Mouse (Mus musculus) heart, adult 11 months (tissue): ENCODE data around the gene Rlim.
A peak's percentile ranks its signal among the peaks of the same experiment; 100 is the strongest.

Source experiments
- DNase-seq: peaks from one replicate; pipeline ENCODE4 v3.0.0; 2022

Rlim gene

DNA sequence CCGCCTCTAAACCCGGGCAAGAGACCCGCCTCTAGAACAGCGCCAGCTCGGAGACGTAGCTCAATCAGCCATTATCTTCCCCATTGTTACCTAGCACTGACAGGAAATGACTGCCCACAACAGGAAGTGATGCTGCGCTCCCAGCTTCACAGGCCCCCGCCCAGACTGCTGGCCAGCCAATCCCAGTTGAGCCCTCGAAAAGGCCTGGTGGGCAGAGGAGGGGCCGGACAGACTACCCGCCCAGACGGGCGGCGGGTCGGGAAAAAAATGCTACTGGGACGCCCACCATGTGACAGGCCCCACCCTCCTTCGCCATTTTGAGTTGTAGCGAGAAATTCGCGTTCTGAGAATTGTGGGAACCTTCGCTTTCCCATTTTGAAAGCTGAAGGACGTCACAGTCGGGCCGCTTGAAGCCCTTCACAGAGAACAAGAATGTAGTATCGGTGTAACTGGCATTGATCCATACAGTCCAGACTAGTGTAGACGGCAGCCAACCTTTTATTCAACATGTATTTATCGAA is at the start of gene Rlim:
Gene Rlim, minus strand, starts transcription at position 116 of the 521 bp plus-strand sequence.
- DNase-seq = peak; percentile 100

DNA sequence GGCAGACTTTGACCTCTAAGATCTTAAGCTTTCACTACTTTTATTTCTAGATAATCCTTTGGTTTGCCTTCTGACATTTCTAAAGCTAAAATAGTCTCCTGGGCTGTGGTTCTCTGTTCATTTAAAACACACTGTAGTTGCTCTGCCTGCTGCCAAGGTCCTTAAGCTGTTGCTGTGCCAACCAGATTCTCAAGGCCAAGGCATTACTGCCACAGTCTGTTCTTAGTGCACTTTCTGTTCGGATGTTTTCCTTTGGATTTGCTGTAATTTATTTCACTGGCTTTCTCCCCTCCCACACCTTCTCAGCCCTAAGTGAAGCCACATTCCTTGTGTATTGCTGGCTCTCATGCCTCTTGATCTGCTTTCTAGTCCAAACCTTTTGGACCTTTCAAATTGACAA is 36.1 kb upstream of the Rlim start:
- DNase-seq = no peak

DNA sequence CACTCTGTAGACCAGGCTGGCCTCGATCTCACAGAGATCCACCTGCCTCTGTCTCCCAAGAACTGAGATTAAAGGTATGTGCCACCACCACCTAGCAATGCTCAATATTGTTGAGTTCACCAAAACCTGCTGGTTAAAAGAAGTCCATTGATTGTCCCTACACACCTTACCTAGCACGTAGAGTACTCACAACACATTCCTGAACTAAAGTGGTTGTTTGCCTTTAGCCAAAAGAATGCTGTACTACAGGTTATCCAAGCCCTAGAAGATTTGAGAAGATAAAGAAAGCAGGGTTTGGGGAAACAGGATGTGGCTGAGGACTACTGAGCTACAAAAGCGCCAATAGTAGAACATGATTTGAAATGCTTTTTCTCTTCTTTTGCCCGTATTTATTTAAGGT is 34.0 kb upstream of the Rlim start:
- no peak for DNase-seq

DNA sequence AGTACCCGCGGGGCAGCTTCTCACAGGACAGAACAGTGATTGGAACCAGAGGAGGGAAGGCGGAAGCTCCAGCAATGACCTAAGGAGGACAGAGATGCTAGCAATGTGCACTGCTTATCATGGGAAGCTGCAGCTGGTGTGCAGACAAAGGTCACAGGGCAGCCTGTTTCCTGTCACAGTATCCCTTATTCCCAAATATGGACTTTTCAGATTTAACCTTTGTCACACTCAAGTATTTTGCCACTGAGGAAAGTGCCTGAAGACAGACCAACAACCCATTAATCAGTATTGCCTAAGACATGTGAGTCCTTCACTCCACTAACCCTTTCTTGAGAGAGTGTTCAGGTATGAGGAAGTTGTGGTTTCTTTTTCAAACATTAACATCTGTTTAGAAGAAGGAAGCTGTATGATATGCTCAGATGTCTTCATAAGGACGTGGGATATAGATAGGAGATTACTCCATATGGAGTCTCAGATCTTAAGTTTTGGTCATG is 32.3 kb upstream of the Rlim start:
- peak; percentile 96 for DNase-seq

DNA sequence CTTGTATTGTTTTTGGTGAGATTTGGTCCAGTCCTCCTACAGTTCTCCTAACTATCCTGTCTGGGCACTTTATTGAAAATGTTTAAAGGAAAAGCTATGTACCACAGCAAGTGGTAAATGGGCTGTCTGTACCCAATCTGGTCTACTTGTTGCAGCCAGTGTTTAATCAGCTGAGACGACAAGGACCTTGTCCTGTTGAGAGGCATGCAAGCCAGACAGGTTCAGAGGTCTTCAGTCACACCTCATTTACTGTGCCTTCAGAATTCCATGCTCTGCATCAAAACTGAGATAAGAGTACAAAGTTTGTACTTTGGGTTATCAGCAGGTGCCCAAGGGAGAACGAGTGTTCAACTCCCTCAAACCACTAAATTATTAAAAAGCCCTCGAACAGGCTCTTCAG is 13.7 kb upstream of the Rlim start:
- no peak for DNase-seq

DNA sequence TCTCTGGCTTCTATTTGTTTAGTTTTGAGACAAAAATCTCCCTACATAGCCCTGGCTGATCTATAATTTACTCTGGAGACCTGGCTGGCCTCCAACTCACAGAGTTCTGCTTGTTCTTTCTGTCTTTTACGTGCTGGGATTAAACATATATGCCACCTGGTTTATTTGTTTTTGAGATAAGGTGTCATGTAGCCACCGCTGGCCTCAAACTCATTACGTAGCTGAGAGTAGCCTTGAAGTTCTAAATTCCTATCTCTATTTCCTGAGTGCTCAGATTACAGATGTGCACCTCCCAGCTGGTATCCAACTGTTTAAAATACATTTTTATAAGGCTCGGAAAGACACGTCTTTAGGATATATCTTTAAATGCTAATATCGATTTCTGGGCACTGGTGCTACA is 12.8 kb upstream of the Rlim start:
- no peak for DNase-seq

DNA sequence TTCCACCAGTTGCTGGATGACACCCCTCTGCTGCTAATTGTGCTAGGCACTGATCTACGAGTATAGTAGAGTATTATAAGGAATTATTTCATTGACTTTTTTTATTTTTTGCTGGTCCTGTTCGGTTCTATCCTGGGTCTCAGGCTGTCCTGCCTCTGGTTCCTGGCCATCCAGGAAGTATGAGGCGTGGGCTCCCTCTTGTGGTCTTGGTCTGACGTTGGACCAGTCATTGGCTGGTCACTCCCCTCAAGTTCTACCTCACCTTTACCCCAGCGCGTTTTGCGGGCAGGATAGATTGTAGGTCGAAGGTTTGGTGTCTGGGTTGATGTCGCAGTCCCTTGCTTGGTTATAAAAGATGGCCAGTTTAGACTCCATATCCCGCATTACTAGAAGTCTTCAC is 10.6 kb upstream of the Rlim start:
- no peak for DNase-seq

DNA sequence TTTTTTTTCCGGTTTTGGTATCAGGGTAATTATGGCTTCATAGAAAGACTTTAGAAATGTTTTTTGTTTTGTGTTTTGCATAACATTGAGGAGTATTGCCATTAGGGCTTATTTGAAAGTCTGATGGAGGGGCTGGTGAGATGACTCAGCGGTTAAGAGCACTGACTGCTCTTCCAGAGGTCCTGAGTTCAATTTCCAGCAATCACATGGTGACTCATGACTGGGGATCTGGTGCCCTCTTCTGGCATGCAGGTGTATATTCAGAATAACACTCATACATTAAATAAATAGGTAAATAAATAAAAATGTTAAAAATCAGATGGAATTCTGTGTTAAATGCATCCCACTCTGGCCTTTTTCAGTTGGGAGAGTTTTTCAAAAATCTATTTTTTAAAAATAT is 9.3 kb upstream of the Rlim start:
- DNase-seq = no peak

DNA sequence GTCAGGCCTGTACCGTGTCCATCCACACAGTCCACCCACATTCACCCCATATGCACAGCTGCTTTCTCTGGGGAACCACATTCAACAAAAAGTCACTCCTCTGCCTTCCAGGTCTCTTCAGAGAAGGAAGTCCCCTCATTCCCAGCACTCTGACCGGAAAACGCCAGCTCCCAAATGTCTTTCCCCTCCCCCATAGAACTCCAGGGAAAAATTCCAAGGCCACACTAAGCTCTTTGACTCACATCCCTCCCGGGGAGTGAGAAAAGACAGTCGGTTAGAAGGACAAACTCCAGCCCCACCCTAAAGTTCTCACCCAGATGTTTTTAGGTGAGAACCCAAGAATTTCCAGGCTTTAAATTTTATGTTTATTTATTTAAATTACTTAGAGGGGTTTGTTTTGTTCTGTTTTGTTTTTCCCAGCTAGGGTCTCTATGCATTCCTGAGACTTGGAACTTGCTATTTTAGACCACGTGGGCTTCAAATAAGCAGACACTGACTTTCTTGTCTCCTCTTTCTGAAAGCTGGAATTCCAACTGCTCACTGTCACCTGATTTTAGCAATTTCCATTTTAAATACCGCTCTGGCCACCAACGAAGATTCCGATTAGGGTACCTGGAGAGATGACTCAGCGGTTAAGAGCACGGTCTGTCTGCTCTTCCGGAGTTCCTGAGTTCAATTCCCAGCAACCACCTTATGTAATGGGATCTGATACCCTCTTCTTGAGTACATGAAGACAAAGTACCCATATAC is 6.3 kb upstream of the Rlim start:
- DNase-seq = peak; percentile 87

DNA sequence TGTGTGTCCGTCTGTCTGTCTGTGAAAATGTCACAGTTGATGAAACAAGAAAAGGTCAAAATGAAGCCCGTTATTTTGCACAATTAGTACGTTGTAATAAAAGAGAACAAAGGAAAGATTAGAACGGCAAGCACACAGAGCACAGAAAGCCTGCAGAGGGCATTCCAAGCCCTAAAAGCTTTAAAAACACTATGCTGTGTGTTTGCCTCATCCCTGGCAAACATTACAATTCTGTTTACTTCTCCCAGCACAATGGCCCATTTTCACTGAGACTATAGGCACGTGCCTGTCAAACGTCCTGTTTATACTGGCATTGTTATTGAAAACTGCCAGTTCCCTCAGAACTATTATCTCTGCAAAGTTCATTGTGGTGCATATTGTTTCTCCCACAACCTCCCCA is 5.1 kb upstream of the Rlim start:
- DNase-seq = no peak

DNA sequence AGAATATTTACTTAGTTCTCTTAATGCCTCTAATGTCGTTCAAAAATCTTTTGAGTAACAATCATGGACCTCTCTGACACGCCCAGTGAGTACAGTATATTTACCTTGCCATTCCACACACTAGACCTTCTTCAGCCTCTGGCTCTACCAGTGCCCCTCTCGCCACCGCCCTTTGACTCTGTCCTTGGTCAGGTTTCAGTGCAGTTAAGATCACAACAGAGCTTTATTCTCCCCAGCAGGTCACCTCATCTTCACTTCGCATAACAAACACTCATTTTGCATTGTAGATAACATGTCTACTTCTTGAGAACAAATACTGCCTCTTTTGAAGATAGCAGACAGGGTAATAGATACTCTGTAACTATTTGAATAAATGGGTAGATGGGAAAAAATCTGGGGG is 3.9 kb upstream of the Rlim start:
- DNase-seq = no peak

DNA sequence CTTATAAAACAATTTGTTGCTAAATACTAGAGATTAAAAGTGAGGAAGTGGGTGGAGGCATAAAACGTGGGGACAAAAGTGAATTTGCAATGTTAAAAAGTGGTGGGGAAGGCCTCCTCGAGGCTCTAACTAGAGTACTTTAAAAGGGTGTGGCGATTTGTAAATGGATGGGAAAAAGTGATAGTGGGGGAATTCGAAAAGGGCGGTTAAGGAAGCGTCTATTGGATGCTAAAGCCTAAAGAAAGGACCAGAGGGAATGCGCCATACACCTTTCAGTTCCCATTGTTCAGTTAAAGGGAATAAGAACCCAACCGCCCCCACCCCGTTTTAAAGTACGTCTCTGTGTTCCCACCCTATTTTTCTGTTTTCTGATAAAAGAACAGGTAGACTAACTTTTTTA is 722 bp upstream of the Rlim start:
- no peak for DNase-seq

DNA sequence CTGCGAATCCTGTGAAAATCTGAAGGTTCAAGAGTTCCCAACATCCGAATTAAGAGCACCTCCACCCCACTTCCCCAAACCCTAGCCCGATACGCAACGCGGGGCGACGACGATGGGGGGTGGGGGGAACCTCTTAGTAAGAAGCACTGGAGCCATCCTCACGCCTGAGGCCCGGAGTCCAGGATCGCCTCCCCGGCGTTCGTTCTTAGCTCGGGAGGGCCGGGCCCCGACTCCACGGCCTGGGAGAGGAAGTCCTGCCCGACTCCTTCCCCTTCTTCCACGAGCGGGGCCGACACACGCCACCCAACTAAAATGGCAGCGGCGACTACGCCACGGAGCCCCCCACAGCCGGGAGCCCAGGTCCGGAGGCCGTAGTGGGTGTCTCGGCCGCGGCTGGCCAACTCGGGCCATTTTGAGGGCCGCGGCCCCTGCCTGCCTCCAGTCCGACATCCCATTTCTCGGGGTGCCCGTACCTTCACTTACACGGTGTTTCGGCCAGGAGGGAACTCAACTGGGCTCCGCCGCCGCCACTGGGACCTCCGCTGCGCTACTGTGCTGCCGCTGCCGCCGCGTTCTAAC is 405 bp downstream of the Rlim start:
- no peak for DNase-seq

DNA sequence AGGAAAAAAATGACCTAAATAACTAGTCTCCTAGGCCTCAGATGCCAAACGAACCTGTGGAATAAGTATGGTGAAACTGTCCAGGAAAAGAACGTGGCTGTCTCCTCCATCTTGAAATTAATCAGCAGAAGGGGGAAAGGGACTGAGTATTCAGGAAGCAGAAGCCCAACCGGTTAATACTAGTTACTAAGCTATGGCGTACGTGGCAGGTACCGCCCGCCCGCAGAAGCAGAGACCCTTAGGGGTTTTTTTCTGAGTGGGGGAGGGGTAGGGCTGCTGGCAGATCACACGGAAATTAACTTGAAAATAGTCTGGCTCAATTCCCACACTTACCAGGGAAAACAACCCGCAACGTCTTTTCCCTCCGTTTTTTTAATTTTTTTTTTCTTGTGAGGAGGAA is 1.0 kb downstream of the Rlim start:
- DNase-seq = no peak

DNA sequence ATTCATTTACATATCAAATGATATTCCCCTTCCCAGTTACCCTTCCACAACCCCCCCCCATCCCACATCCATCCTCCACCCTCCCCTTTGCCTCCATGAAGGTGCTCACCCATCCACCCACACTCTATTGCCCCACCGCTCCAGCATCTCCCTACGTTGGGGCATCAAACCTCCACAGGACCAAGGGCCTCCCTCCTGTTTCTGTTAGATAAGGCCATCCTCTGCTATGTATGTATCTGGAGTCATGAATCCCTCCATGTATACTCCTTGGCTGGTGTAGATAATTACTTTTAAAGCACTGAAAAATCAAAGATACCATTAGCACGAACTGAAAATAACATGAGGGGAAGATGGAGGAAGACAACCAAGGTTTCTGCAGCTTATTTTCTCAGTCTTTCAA is 41.4 kb downstream of the Rlim start:
- no peak for DNase-seq

DNA sequence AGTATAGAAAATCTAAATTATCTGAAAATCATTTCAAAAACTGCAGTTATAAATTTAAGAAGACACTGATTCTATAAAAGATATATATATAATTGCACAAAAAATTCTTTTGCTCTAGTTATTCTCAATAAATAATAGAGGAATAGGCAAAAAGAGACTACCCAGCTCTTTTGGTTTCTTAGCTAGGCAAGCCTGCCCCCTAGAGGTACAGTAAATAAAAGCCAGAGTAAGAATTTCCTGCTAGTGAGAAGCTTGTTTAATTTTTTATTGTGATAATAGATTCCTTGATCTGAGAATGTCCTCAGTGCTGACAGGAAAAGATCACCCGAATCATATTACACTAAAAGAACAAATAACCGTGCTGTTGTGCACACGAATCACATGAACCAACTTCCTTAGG is 43.8 kb downstream of the Rlim start:
- DNase-seq = no peak

DNA sequence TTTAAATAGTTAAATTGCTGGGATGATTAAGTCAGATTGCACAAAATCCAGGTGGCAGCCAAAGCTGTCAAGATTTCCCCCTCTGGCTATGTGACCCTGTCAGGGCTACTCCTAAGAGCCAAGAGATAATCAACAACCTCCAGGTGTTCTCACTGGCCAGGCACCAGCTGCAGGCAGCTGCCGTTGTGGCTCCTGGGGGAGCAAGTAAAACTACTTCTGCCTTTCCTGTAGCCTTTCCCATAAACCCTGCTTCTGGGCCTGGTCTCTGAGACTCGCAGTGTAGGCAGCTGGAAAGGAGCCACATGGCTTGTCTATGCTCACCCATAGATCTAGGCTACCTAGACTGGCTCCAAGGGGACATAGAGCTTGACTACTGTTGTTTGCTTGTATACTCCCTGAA is 58.6 kb downstream of the Rlim start:
- peak; percentile 84 for DNase-seq

DNA sequence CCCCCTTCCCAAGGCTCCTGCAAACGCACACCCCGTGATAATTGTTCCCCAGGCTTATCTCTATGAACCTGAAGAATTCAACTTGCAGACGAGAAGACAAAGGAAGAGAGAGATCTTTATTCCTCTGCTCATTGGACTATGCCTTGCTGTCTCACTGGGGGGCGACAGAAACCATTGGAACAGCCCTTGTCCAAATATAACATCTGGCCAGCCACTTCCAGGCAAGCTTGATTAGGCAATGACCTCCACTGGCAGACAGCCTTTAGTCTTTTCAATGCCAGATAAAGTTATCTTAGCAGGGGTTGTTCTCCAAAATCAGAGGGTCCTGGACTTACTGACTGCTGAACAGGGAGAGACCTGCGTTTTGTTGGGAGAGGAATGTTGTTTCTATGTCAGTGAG is 62.1 kb downstream of the Rlim start:
- peak; percentile 93 for DNase-seq

DNA sequence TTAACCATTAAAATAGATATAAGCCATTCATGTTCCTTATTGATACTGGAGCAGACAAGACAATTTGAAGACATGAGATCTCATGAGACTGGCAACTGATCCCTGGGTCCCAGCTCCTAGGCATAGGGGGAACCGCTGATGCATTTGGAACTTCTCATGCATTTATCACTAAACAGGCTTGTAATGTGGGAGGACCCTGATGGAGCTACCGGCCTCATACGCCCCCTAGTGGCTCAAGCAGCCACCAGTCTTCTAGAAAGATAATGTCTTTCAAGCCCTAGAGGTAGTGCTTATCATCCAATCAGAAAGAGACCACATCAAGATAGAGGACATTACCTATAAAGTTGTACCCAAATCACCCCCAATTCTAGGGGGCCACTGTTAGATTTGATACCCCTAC is 66.3 kb downstream of the Rlim start:
- DNase-seq = peak; percentile 86
